Mouse (Mus musculus): ENCODE results near the gene Eps8l1. TPM values are rescaled to one million over a fixed set of nuclear protein-coding genes. Genes with fewer than 3 reads are reported as not detected.

Gene Eps8l1
- polyA plus RNA-seq, 1 experiment from 2014 or later = 4.0 TPM

DNA sequence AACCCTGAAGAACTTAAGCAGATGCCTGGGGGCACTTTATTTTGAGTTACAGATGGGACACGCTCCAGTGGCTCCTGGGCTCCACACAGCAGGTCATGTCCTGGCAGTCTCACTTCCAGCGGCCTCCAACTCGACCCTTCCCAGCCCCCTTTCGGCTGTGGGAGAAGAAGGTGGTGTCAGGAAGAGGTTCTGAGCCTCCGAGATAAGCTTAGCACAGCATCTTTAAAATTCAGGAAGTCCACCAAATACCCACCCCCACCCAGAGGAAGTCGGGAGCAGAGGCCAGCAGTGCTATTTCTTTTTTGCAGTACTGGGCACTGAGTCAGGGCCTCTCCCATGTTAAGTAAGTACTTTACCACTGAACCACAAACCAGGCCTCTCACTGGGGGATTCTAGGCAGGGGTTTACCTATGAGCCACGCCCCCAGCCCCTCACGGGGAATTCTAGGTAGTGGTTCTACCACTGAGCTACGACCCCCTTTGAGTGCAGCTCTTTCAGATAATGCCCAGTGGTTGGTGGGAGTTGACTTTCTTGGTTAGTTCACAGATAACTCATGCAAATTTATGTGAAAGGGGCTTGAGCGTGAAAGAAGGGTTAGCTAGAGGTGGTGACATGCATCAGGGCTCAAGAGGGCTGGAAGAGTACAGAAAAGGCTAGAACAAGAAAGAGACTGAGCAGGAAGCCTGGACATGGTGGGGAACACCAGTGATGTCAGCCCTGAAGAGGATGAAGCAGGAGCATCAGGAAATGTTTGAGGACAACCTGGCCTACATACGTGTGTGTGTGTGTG, 44.4 kb downstream of the Eps8l1 start:
- no peaks in the 10 kb centered on the region for H3K9me3 ChIP-seq (ENCODE audit: control insufficient read depth, low read length)
- H3K4me3 ChIP-seq (ENCODE audit: low read length) = no peak overlapping the region
- H3K9ac ChIP-seq (ENCODE audit: low read depth, low read length) = no peak overlapping the region
- ATAC-seq = no peak
- peaks cover 12% of the 10 kb centered on the region for H3K4me1 ChIP-seq (ENCODE audit: control insufficient read depth, insufficient read depth, low read length)
- no peaks in the 10 kb centered on the region for H3K27me3 ChIP-seq (replicated peaks; ENCODE audit: control insufficient read depth, insufficient read depth, low read length)
- H3K4me2 ChIP-seq (ENCODE audit: low read depth, low read length) = no peak overlapping the region
- H3K36me3 ChIP-seq (ENCODE audit: control insufficient read depth, insufficient read depth, low read length) = no peaks in the 10 kb centered on the region
- 55% methylated on average over 11 of the region's 11 CpGs for WGBS
- no peak overlapping the region for H3K27ac ChIP-seq (ENCODE audit: low read length)

DNA sequence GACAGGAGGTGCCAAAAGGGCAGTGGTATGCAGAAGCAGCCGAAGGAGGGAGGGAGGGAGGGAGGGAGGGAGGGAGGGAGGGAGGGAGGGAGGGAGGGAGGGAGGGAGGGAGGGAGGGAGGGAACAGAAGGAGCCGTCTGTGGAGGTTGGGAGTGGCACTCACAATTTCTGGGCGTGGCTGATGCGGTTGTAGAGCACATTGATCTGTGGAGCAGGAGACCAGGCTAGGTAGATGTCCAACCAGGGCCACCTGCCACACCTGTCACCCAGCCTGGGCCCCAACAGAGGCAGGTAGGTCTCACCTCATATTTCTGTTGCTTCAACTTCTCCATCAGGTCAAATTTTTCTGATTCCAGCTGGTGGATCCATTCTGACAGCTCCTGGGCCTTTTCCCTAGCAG, 46.7 kb downstream of the Eps8l1 start:
- Histone ChIP-seq H3K9ac (ENCODE audit: low read depth, low read length) (no peak overlapping the region), H3K27me3 (replicated peaks; ENCODE audit: control insufficient read depth, insufficient read depth, low read length) (no peaks in the 10 kb centered on the region), H3K4me2 (ENCODE audit: low read depth, low read length) (no peak overlapping the region), H3K4me3 (ENCODE audit: low read length) (no peak overlapping the region), H3K4me1 (ENCODE audit: control insufficient read depth, insufficient read depth, low read length) (peaks cover 5% of the 10 kb centered on the region; the same call in 1 of the 2 replicates), H3K9me3 (ENCODE audit: control insufficient read depth, low read length) (no peaks in the 10 kb centered on the region), H3K36me3 (ENCODE audit: control insufficient read depth, insufficient read depth, low read length) (no peaks in the 10 kb centered on the region), H3K27ac (ENCODE audit: low read length) (no peak overlapping the region)
- 45% methylated on average over 3 of the region's 4 CpGs for WGBS
- no peak for ATAC-seq

DNA sequence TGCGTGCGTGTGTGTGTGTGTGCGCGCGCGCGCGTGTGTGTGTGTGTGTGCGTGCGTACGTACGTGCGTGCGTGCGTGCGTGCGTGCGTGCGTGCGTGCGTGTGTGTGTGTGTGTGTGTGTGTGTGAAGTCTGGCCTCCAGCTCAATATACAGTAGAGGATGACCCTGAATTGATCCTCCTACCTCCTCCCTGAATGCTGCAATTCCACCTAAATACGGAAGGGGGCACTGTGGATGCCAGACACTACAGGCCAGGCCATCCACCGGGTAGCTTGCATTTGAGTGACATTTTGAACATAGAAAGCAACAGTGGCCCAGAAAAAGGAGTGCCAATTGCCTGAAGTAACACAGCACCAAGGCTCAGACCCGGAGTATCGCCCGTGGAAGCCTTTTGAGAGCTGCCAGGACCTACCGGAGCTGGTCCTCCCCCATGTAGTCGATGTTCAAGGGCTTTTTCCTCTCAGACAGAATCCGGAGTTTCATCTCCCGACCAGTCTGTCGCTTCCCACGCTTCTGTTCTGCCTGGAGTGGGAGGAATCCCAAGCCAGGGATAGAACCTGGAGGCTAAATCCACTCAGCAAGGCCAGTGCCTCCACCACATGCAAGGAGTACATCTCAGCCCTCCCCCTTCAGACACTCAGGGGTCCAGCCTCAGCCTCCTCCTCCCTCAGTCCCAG, 47.7 kb downstream of the Eps8l1 start:
- WGBS = 80% methylated on average over 31 of the region's 32 CpGs

DNA sequence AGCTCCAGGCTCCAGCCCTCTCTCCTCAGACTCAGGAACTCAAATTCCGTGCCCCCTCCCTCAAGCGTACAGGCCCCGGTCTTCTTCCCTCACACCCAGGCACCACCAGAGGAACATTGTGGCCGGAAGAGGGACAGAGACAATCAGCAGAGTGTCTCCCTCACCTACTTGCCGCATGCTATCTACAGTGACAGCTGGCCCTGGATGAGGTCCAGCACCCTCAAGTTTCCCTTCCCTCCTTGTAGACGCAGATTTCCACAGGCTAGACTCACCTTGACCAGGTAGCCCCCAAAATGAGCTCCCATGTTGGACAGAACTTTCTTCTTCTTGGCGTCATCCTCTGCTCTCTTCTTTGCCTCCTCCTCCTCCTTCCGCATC, 48.3 kb downstream of the Eps8l1 start:
- H3K4me1 ChIP-seq (ENCODE audit: control insufficient read depth, insufficient read depth, low read length) = peaks cover 3% of the 10 kb centered on the region; the same call in 1 of the 2 replicates
- H3K27ac ChIP-seq (ENCODE audit: low read length) = no peak overlapping the region
- H3K9ac ChIP-seq (ENCODE audit: low read depth, low read length) = no peak overlapping the region
- ATAC-seq = no peak
- no peak overlapping the region for H3K4me2 ChIP-seq (ENCODE audit: low read depth, low read length)
- H3K4me3 ChIP-seq (ENCODE audit: low read length) = no peak overlapping the region
- 94% methylated on average over 8 of the region's 8 CpGs for WGBS
- no peaks in the 10 kb centered on the region for H3K36me3 ChIP-seq (ENCODE audit: control insufficient read depth, insufficient read depth, low read length)
- no peaks in the 10 kb centered on the region for H3K9me3 ChIP-seq (ENCODE audit: control insufficient read depth, low read length)
- no peaks in the 10 kb centered on the region for H3K27me3 ChIP-seq (replicated peaks; ENCODE audit: control insufficient read depth, insufficient read depth, low read length)

More for the DNA sequence above, 47.7 kb downstream of the Eps8l1 start:
- H3K4me1 ChIP-seq (ENCODE audit: control insufficient read depth, insufficient read depth, low read length) = peaks cover 3% of the 10 kb centered on the region; the same call in 1 of the 2 replicates
- no peaks in the 10 kb centered on the region for H3K36me3 ChIP-seq (ENCODE audit: control insufficient read depth, insufficient read depth, low read length)
- H3K4me2 ChIP-seq (ENCODE audit: low read depth, low read length) = no peak overlapping the region
- no peak for ATAC-seq
- no peaks in the 10 kb centered on the region for H3K27me3 ChIP-seq (replicated peaks; ENCODE audit: control insufficient read depth, insufficient read depth, low read length)
- H3K9me3 ChIP-seq (ENCODE audit: control insufficient read depth, low read length) = no peaks in the 10 kb centered on the region
- no peak overlapping the region for H3K4me3 ChIP-seq (ENCODE audit: low read length)
- H3K9ac ChIP-seq (ENCODE audit: low read depth, low read length) = no peak overlapping the region
- no peak overlapping the region for H3K27ac ChIP-seq (ENCODE audit: low read length)

DNA sequence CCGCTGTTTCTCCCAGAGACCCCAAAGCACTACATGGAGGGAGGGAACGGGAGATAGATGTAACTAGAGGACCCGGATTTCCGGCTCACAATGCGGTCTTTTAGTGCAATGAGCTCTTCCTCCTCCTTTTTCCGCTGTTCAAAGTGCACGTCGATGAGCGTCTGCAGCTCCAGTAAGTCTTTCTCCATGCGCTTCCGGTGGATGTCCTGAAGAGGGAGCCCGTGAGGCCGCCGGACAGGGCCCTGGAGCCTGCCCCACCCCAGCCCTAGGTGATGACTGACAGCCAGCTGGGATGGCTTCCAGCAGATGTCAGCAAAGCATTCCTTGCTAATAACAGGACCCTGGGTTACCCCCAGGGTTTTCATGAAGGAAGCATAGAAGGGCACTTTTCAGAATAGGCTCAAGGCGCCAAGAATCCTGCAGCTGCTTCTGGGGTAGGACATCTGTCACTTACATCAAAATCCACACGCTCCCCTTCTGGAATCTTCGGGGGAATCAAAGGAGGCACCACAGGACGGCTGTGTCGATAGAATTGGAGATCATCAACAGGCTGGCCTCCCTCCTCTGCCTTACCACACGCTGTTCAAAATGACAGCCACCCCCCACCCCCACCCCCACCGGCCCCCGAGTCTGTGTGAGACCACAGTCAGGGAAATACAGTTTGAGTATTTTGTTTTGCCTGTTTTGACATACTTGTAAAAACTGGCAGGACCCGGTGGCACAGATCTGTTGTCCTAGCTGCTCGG, 49.6 kb downstream of the Eps8l1 start:
- peak; percentile 86 for ATAC-seq
- Histone ChIP-seq H3K4me1 (ENCODE audit: control insufficient read depth, insufficient read depth, low read length) (peaks cover 7% of the 10 kb centered on the region; the same call in 1 of the 2 replicates), H3K27me3 (replicated peaks; ENCODE audit: control insufficient read depth, insufficient read depth, low read length) (no peaks in the 10 kb centered on the region), H3K9ac (ENCODE audit: low read depth, low read length) (0 out of 2 replicates have a peak overlapping the region, but pooled peaks have one; percentile 30), H3K27ac (ENCODE audit: low read length) (no peak overlapping the region), H3K4me2 (ENCODE audit: low read depth, low read length) (peak overlapping the region; percentile 39), H3K4me3 (ENCODE audit: low read length) (peak overlapping the region; percentile 15; the same call in 1 of the 2 replicates), H3K9me3 (ENCODE audit: control insufficient read depth, low read length) (no peaks in the 10 kb centered on the region), H3K36me3 (ENCODE audit: control insufficient read depth, insufficient read depth, low read length) (no peaks in the 10 kb centered on the region)
- WGBS = 17% methylated on average over 24 of the region's 24 CpGs

DNA sequence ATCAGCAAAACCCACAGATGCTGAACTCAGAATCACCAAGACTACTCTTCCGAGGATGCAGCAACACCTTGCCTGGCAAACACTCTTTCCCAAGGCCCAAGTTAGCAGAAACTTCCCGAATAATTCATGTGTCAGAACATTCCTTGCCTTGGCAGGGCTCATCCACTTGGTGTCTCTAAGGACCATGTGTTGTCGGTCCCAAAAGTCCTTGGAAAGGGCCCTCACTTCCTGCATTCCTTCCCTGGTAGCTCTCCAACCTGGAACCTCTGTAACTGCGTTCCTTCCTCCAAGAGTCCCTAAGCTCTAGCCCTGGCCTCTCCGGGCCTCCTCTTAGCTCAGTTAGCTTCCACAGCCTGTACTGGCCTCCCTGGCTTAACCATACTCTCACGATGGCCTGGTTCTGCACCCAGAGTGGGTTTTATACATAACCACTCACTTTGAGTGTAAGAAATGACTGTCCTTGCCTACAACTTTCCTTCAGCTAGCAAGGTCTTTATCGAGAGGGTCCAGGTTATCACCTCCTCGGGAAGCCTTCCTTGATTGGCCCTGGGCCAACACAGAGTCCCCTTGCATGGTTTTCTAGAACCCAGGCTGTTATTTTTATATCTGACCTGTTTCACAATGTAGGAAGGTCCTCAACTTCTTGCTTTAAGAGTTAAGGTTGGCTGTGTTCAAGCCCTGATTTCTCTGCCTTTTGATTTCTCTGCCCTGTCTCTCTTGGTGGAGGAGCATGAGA, 51.2 kb downstream of the Eps8l1 start:
- Histone ChIP-seq H3K4me3 (ENCODE audit: low read length) (no peak overlapping the region), H3K9me3 (ENCODE audit: control insufficient read depth, low read length) (no peaks in the 10 kb centered on the region), H3K9ac (ENCODE audit: low read depth, low read length) (peak overlapping the region; percentile 19; the same call in 1 of the 2 replicates), H3K4me2 (ENCODE audit: low read depth, low read length) (no peak overlapping the region), H3K4me1 (ENCODE audit: control insufficient read depth, insufficient read depth, low read length) (peaks cover 7% of the 10 kb centered on the region; the same call in 1 of the 2 replicates), H3K27ac (ENCODE audit: low read length) (no peak overlapping the region), H3K36me3 (ENCODE audit: control insufficient read depth, insufficient read depth, low read length) (no peaks in the 10 kb centered on the region), H3K27me3 (replicated peaks; ENCODE audit: control insufficient read depth, insufficient read depth, low read length) (no peaks in the 10 kb centered on the region)
- 72% methylated on average over 8 of the region's 8 CpGs for WGBS
- ATAC-seq = no peak

DNA sequence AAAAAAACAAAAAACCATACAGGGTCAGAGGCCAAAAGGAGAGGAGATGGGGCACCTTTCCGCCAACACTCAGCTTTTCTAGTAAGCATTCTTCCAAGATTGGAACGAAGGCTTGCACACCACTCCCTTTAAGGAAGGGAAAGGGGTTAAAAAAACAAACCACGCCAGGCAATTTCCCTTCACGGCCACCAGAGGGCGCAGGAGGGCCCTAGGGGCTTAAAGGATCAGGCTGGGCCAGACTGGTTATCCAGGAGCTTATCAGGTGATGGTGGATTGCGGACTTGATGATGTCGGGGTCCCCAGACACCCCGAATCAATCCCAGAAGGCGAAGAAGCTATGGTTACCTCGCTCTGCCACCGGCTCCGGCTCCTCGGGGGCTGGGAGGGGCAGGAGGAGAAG, 52.8 kb downstream of the Eps8l1 start:
- Histone ChIP-seq H3K9me3 (ENCODE audit: control insufficient read depth, low read length) (no peaks in the 10 kb centered on the region), H3K27ac (ENCODE audit: low read length) (no peak overlapping the region), H3K4me3 (ENCODE audit: low read length) (no peak overlapping the region), H3K4me2 (ENCODE audit: low read depth, low read length) (no peak overlapping the region), H3K4me1 (ENCODE audit: control insufficient read depth, insufficient read depth, low read length) (peaks cover 7% of the 10 kb centered on the region; the same call in 1 of the 2 replicates), H3K9ac (ENCODE audit: low read depth, low read length) (0 out of 2 replicates have a peak overlapping the region, but pooled peaks have one; percentile 2), H3K27me3 (replicated peaks; ENCODE audit: control insufficient read depth, insufficient read depth, low read length) (no peaks in the 10 kb centered on the region), H3K36me3 (ENCODE audit: control insufficient read depth, insufficient read depth, low read length) (no peaks in the 10 kb centered on the region)
- no peak for ATAC-seq
- 27% methylated on average over 13 of the region's 13 CpGs for WGBS

DNA sequence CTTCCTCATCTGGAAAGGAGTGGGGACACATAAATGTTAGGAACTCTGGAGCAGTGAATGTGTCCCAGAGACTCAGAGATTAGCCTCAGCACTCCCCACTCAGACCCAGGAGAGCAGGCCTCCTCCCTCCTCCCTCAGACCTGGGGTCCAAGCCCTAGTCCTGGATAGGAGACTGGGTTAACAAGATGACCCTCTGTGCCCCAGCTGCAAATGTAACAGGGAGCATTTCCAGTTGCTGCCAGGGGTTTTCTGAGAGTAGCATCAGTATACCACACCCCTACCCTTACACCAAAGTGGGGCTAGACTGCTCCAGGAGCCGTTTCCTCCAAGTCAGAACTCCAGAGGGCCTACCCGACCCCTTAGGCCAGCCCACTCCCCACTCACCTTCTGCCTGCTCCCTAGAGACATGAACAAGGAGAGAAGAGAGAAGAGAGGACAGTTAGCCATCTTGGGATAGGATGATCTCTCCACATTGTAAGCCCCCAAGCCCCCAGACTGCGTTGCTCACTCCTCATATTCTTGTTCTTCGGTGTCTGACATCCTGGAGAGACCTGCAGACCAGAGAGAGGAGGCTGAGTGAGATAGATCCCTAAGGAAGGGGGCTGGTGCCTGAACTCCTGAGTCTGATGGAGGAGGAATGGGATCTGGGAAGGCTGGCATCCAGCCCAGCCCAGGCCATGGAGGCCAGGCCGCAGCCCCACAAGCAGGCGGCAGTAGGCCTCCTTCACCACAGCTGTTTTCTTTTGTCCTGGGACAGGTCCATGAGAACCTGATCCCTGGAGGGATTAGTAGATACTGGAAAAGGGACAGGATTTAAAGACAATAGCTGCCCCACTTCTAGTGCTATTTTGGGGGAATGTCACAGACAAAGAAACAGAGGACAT, 53.6 kb downstream of the Eps8l1 start:
- Histone ChIP-seq H3K36me3 (ENCODE audit: control insufficient read depth, insufficient read depth, low read length) (no peaks in the 10 kb centered on the region), H3K4me3 (ENCODE audit: low read length) (no peak overlapping the region), H3K27ac (ENCODE audit: low read length) (peak overlapping the region; percentile 61; the same call in 1 of the 2 replicates), H3K4me1 (ENCODE audit: control insufficient read depth, insufficient read depth, low read length) (peaks cover 7% of the 10 kb centered on the region; the same call in 1 of the 2 replicates), H3K9me3 (ENCODE audit: control insufficient read depth, low read length) (no peaks in the 10 kb centered on the region), H3K9ac (ENCODE audit: low read depth, low read length) (0 out of 2 replicates have a peak overlapping the region, but pooled peaks have one; percentile 2), H3K27me3 (replicated peaks; ENCODE audit: control insufficient read depth, insufficient read depth, low read length) (no peaks in the 10 kb centered on the region), H3K4me2 (ENCODE audit: low read depth, low read length) (no peak overlapping the region)
- WGBS = 45% methylated on average over 6 of the region's 6 CpGs
- ATAC-seq = peak; percentile 4; the same call in 1 of the 2 replicates

All from intestine, embryonic 16.5 days (tissue).